Mouse (Mus musculus): ENCODE measurements around the gene Cyth1.

The Cyth1 gene

GRCm38 (mm10) chr11:118223416-118224067 lies 24.9 kb downstream of the Cyth1 start:
- peak; percentile 61 for DNase-seq (ENCODE audit: low read depth)

DNA sequence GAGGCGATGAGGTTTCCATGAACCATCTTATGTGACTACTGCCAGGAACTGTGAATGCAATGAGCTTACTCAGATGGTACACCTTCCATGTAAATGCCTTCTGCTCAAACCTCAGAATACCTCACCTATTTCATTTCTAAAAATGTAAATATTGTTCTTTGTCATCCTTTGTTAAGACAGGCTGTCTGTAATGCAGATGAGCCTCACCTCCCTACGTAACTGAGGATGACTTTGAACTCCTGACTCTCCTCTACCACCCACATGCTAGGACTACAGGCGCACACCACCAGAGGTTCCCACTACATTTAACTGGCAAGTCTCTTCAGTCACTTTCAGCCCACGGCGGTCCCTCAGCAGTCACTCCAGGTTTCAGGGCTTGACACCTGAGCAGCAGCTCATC lies 25.5 kb downstream of the Cyth1 start:
- DNase-seq (ENCODE audit: low read depth) = peak; percentile 66

GRCm38 (mm10) chr11:118222351-118222885 lies 26.0 kb downstream of the Cyth1 start:
- peak; percentile 65 for DNase-seq (ENCODE audit: low read depth)

- peak; percentile 91 for DNase-seq (ENCODE audit: low read depth)
Measured at GRCm38 (mm10) chr11:118220561-118221262, 27.7 kb downstream of the Cyth1 start.

GRCm38 (mm10) chr11:118219066-118219465 lies 29.3 kb downstream of the Cyth1 start:
- peak; percentile 32 for DNase-seq (ENCODE audit: low read depth)

- DNase-seq (ENCODE audit: low read depth) = no peak
Measured at GRCm38 (mm10) chr11:118216468-118216867, 31.9 kb downstream of the Cyth1 start.

DNA sequence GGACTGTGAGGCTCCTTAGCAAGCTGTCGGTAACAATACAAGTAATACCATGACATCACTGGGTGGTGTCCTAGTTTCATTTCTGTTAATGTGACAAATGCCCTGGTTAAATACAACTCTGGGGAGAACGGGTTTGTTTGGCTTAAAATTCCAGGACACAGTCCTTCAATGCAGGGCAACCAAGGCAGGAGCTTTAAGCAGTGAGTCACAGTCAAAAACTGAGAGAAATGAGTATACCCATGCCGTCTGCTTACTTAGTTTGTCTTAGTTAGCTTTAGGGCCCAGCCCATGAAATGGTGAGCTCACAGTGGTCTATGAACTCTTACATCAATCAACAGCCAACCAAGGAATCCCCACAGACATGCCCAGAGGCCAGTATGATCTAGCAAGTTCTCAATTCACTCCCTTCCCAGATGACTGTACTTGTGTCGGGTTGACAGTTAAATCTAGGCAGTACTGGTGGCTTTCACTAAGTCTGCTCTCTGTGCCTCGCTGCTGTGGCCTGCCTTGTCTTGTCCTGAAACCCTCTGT lies 32.4 kb downstream of the Cyth1 start:
- peak; percentile 62 for DNase-seq (ENCODE audit: low read depth)

GRCm38 (mm10) chr11:118212636-118213112 lies 35.7 kb downstream of the Cyth1 start:
- peak; percentile 62 for DNase-seq (ENCODE audit: low read depth)

DNA sequence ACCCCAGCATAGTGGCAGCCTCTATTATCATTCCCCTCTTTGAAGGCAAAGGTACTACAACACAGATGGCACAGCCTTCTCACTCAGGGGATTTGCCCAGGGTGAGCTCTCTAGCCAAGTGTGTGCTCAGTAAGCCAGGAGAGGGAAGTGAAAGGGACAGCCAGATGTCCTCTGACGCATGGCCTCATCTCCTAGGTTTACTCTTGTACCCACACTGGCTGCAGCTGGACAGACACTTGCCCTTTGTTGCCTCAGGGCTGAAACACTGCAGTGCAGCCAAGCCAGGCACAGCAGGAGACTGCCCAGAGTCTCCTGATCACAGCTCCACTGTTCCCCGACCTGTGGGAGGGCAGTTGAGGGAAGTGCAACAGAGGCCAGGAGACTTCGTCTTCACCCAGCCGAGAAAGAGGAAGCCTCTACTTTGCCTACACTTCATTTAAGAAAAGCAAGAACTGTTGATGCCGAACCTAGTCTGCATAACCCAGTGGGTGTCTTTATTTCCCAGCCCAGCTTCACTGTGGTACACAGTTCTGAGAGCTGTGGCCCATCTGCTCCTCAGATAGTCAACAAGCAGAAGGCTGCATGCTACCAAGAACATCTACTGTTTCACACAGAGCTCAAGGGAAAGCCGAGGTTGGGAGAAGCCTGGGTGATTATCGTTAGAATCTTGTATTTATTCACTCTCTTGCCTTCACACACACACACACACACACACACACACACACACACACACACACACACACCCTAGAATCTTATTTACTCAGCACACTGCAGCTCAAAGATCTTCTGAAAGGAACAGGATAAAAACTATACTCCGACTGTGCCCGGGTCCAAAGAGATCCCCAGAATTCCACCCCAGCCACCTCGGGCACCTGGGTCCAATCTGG lies 36.4 kb downstream of the Cyth1 start:
- no peak for DNase-seq (ENCODE audit: low read depth)

GRCm38 (mm10) chr11:118210962-118211361 lies 37.4 kb downstream of the Cyth1 start:
- no peak for DNase-seq (ENCODE audit: low read depth)

GRCm38 (mm10) chr11:118210116-118210515 lies 38.3 kb downstream of the Cyth1 start:
- DNase-seq (ENCODE audit: low read depth) = no peak

- DNase-seq (ENCODE audit: low read depth) = no peak
Measured at GRCm38 (mm10) chr11:118209376-118209775, 39.0 kb downstream of the Cyth1 start.

DNA sequence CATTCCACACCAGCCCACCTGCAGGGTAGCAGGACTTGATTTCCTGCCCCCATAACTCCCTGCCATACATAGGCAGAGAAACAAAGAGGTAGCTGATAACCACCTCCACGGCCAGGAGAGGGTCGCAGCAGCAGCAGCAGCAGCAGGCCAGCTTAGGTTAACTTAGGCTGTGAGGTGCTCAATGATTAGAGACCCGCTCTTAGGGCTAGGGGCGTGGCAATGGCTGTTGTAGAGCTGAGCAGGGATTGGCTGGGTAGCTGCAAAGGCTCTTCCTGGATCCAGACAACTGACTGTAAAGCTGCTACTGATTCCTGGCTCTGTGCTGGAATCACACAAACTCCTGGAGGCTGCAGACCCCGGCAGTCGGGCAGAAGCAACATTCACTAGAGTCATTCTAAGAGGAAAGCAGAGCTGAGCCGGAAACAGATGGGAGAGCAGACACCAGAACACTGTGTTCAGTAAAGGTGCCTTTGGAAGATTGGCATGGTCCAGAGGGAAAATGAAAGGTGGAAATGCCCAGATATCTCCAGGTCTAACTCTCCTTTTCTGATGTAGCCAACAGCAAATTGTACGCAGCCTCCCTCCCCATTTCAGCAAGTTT lies 39.6 kb downstream of the Cyth1 start:
- DNase-seq (ENCODE audit: low read depth) = peak; percentile 44

GRCm38 (mm10) chr11:118207424-118208033 lies 40.9 kb downstream of the Cyth1 start:
- no peak for DNase-seq (ENCODE audit: low read depth)

DNA sequence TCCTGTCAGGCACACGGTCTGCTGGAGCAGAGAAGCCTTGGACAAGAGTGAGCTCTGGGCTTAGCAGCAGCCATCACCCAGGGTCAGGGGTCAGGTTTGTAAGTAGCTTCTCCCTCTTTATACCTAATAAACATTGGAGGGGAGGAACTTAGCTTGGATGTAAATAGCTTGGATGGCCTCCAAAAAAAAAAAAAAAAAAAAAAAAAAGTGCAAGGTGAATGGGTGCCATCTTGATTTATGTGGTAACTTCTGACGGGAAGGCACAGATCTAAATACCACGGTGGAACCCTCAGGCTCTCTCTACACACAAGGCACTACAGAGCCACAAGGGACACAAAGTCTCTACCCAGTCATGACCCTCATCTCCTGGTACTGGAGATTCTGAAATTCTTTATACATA lies 42.1 kb downstream of the Cyth1 start:
- no peak for DNase-seq (ENCODE audit: low read depth)

DNA sequence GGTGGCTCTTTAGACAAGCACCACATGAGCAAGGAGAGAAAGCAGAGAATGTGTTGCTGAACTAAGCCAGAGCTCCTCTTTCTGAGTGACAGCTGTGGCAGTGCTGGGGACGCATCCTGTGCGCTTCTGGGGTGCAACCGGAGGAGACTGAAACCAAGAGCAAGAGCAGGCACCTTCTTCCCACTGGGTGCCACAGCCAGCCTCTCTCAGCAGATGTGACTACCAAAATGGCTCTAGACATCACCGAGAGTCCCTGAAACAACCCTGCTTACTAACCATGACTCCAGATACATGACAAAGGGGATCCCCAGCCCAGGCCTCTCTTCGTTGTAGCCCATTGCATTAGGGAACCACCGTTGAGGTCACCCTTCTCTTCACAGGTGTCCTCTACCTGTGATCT lies 44.9 kb downstream of the Cyth1 start:
- DNase-seq (ENCODE audit: low read depth) = peak; percentile 60

GRCm38 (mm10) chr11:118202410-118203233 lies 45.8 kb downstream of the Cyth1 start:
- no peak for DNase-seq (ENCODE audit: low read depth)

DNA sequence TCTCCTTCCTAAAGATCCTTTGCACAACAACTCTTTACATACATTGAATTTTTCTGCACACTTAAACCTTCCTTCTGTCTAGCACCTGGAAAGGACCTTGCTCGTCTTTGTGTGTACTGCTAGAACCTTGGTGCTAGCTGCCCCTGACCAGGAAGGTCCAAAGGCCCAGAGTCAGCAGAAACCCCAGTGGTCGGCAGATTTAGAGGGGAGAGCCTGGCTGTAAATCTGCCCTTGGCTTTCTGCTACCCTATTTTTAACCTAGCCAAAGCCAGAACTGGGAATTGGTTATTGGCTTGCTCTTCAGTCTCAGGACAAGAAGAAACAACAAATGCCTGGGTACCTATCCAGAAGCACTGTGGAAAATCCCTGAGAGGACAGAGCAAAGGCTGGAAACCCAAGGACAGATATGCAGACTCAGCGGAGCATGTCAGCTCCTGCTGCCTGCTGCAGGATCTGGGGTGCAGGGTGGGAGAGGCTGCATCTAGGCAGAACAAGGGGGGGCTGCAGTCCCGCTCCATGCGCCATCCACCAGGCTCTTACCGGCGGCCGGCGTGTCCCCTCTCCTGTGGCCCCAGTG lies 46.5 kb downstream of the Cyth1 start:
- no peak for DNase-seq (ENCODE audit: low read depth)

- no peak for DNase-seq (ENCODE audit: low read depth)
Measured at GRCm38 (mm10) chr11:118200834-118201830, 47.3 kb downstream of the Cyth1 start.

Data from induced T-regulatory cell, adult 2 months (primary cell).